Mouse (Mus musculus) spleen, postnatal 36 days (tissue): Measurements from ENCODE around the gene Zfp57.
"Not testable (repeated sequence)": the region's sequence is repeated elsewhere in the genome, so short reads cannot be mapped to it uniquely, and the experiment has no call there.

Experiments
- DNase-seq, 2 experiments: peaks; one replicate each; pipeline ENCODE4 v3.0.0; 2022; ENCODE audit warnings: low spot score in 2 of 2, mixed read lengths in 1 of 2

Zfp57 gene

DNA sequence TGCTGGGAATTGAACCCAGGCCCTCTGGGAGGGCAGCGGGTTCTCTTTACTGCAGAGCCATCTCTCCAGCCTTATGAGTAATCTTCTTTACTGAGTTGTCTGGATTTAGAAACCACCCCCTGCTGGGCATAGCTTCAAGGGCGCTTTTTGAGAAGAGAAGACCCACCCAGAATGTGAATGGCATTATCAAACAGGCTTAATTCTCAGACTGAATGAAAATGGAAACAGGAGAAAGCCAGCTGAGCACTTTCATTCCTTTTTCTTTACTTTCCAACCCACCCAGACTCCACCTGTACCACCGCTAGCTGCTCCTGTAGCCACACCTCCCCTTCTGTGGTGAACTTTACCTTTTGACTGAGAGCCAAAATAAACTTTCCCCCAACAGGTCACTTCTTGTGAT lies 5.5 kb upstream of the Zfp57 start:
- DNase-seq = no peak

DNA sequence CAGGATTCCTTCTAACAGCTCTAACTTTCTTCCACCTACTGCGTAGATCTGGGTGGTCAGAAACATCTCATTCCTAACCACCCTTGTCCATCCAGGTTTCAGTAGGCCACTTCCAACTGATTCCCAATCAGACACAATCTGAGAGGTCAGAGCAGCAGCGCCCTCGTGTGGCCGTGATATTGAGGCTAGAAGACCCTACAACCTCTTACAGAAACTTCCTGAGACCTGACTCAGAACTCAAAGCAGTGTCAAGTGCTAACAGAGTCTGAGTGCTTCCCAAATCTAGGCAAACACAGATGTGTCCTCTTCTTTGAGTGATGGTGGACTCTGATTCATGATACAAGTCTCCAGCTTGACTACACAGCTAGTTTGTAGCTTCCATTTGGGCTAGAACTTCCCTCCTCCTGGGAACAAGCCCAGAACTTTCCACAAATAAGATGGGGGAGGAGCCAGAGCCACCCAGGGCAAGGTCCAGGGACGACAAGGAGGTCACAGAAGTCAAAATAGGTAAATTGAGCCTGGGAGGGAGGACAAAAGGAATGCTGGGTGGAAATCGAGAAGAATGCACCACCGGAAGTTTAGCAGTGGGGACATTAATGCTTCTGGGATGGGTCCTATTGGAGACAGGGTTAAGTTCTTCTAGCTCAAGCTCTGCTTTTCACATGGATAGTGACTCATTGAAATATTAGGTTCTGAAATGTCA lies 3.8 kb upstream of the Zfp57 start:
- DNase-seq = peak; percentile 24 to 45

DNA sequence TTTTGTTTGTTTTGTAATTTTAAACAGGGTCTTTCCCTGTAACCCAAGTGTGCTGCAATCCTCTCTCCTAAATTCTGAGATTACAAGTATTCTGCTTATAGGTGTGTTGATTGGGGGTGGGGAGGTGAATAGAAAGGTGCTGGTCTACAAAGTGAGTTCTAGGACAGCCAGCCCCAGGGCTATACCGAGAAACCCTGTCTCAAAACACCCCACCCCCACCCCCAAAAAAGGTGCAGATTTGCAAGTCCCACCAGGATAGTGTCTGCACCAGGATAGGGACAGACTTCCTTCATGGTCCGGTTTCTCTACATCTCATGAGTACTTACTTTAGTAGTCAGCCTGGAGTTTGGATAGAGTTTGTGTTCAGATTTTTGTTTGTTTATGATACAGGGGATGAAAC lies 2.5 kb upstream of the Zfp57 start:
- DNase-seq = no peak

GRCm38 (mm10) chr17:37002364-37003330 lies 1.7 kb downstream of the Zfp57 start:
- DNase-seq = no peak

DNA sequence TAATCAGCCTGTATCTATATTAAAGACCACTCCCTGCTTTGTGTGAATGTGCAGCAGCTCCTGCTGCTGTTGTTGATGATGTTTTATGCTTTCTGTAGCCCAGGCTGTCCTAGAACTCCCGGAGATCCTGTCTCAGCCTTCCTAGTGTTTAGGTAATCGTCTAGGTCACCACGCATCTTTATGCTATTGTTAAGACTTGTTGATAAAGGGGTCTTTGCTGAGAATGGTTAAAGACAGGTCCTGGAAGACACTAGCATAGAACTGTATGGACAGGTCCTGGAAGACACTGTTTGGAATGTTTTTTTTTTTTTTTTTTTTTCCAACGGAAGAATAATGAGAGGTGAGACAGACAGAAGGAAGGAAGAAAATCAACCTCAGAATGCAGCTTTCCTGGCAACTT lies 2.4 kb downstream of the Zfp57 start:
- DNase-seq = no peak

DNA sequence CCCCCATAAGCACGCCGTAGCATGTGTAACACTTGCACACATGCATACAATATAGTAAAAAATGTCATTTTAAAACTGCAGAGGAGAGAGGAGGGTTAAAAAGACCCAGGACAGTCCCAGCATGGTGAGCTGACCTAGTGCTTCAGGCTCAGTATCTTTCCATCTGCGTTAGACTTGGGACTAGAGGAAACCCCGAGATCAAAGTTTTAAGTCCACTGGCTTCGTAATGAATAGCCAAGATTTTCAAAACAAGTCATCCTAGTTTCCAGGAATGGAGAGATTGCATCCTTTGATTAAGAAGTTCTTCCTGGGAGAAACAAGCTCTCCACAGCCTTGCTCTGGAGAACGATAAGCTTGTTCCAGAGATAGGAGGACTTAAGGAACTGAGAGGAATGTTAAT lies 7.2 kb downstream of the Zfp57 start:
- no peak for DNase-seq

DNA sequence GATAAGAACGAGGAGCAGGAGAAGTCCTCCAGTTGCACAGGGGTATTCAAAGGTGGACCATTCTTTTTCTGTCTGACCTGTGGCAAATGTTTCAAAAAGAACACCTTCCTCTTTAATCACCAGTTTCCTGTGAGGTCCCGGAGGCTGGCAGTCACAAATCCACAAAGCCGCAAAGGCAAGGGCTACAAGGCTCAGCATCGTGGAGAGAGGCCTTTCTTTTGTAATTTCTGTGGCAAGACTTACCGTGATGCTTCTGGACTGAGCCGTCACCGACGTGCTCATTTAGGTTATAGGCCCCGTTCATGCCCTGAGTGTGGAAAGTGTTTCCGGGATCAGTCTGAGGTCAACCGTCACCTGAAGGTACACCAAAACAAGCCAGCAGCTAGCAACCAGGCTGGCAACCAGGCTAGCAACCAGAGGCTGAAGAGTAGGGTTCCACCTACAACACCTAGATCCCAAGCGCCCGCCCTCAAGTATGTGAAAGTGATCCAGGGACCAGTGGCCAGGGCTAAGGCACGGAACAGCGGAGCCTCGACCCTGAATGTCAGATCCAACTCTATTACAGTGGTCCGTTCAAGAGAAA lies 8.6 kb downstream of the Zfp57 start:
- no peak for DNase-seq

DNA sequence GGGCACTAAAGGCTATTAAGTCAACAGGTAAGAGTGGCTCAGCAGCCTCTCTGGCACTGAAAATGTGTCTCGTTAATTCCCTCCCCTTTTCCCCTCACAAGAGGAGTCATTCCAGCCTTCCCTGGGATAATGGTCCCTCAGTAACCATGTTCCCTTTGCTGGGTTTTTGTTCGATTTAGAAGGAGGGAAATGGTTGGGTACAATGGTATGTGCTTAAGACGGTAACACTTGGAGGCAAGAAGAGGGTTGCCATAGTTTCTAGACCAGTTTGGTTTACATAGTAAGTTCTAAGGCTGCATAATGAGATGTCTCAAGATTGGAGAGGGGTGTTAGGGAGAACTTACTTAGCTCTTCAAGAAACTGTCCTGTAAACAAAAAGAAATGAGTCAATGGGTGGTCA lies 10.8 kb downstream of the Zfp57 start:
- DNase-seq = no peak

DNA sequence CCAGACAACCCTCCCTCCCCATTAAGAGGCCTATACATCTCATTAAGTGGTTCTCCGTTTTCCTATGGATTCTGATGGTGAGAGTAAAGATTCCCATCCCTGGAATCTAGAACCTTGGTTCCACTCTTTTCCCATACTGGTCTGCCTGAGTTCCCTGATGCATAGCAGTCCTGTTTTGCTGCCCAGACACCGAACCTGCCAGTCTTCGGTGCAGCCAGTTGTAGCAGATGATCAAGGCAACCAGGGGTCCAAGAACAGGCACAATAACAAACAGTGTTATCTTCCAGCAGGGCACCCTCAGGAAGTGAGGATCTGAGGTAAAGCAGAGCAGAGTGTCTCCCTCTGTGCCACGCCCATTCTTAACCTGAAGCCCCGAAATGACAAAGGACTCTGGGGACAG lies 11.2 kb downstream of the Zfp57 start:
- DNase-seq = no peak

DNA sequence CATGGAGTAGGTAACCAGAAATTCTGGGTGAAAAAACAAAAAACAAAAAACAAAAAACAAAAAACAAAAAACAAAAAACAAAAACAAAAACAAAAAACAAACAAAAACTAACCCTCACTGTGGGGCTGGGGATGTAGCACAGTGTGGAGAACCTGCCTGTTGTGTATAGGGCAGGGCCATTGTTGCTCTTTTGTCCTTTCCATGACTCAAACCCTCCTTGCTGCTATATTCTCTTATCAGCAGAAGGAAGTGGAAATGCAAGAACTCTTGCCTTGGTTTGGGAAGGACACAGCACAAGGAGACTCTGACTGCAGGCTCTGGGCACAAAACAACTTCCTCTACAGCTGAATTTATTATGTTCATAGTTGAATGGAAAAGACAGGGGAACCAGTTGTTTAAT lies 15.4 kb downstream of the Zfp57 start:
- DNase-seq = no peak

DNA sequence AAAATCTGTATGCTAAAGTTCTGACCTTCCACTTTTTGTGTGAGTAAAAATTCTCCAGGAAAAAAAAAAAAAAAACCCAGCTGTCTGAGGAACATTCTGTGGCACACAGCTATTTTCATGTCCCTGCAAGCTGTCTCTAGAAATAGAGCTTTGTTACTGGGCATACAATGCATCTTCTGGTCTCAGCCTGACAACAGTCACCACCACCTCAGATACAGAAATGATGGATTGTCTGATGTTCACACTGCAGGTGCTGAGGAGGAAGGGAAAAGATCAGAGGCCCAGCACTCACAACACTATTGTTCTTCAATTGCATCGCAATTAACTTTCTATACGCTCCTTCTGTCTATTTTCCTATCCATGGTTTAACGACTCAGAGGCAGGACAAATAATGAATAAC lies 17.4 kb downstream of the Zfp57 start:
- DNase-seq = no peak

DNA sequence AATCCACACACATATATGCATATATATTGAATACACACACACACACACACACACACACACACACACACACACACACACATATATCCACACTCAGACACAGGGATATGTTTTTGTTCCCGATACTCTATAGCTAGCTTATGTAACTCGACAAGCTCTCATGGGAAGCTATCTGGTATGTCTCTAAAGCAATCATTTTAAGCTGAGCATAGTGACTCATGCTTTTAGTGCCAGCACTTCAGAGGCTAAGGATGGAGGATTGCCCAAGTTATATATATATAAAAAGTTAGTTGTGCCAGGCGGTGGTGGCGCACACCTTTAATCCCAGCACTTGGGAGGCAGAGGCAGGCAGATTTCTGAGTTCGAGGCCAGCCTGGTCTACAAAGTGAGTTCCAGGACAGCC lies 18.3 kb downstream of the Zfp57 start:
- DNase-seq = not testable (repeated sequence)

DNA sequence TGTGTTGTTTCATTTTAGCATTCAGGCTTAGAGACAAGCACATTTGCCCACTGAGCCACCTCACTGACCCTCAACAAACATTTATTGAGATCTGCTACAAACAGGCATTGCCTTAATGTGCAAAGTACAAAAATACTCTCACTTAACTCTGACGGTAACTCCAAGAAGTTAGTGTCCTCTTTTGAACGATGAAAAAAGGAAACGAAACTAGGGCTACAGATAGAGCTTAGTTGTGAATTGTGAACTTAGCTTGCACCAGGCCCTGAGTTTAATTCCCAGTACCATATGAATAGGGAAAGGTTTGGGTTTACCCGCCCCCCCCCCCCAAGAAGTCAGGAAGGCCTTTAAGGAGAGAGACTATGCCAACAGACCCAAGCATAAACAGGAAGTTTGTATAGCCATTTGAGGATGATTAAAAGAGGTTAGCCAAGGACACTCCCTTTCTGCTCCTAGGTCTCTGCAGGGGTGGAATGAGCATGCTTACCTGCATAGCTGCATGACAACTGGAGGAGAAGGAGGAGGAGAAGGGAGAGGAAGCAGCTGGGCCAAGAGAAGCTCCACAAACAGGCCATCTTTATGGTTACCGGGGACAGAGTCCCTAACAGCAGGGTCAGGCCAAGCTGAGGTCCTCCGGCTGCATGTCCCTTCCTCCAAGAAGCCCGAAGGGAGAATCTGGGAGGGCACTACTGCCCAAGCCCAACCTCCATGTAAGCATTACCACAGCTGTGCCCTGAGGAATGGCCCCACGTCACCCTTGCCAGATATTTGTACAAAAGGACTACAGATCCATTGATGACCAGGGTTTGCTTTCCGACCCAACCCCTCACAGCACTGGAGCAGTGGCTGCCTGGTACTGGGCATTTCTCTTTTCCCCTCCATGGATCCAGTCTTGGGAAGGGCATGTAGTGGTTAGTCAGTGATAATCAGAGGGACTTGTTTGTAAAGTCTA lies 21.9 kb downstream of the Zfp57 start, which contains the start of gene Mog:
TSS of gene Mog (minus strand) at position 771 of the 949 bp plus-strand sequence.
- no peak for DNase-seq

- no peak for DNase-seq
Observed at GRCm38 (mm10) chr17:37026425-37026824, 25.5 kb downstream of the Zfp57 start.

- no peak for DNase-seq
Observed at GRCm38 (mm10) chr17:37027486-37027885, 26.5 kb downstream of the Zfp57 start.

- DNase-seq = no peak
Observed at GRCm38 (mm10) chr17:37028212-37028611, 27.2 kb downstream of the Zfp57 start.

DNA sequence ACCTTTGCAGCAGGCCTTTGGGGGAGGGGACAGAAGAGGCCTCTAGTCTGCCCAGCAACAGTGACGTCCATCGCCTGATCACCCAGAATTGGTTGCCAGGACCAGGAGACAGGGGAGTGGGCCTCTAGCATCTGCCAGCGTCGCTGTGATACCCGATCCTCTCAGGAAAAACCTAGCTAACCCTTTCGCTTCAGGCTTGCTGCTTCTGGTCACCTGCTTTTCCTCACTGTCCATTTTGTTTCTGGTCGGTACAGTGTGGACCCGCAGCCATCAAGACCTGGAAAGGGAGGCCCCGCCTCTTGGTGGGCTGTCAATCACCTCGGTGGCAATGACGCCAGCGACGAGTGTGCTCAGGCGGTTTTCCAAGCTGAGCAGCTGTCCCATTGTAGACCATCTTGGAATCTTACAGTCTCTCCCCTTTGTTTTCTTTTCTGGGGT lies 27.7 kb downstream of the Zfp57 start:
- peak; percentile 61 to 62 for DNase-seq

DNA sequence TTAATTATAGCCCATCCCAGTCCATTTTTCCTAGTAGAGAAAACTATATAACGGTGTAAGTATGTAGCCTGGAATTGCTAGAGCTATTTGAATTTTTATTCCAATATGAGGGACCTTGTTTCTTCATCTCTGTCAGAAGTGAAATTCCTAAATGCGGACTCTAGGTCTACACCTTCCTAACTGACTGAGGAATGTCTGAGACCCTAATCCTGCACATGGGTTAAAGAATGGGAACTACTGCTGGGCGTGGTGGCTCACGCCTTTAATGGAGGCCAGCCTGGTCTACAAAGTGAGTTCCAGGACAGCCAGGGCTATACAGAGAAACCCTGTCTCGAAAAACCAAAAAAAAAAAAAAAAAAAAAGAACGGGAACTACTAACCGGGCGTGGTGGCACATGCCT lies 28.2 kb downstream of the Zfp57 start:
- DNase-seq = no peak

- no peak for DNase-seq
Observed at GRCm38 (mm10) chr17:37039127-37039894, 38.3 kb downstream of the Zfp57 start.

GRCm38 (mm10) chr17:37044651-37045244 lies 43.8 kb downstream of the Zfp57 start:
- no peak for DNase-seq
